Mouse (Mus musculus) brown adipose tissue, adult 24 weeks (tissue): Measurements from ENCODE around the gene Fasl. TPM values are rescaled to one million over a fixed set of nuclear protein-coding genes. Genes with fewer than 3 reads are reported as not detected.

Source experiments
- H3K27ac ChIP-seq: fragments of 200-500 bp; replicated peaks from 2 replicates; pipeline ENCODE4 v1.5.1; 2012; ENCODE audit warnings: low read depth, mild to moderate bottlenecking, low read length
- H3K4me1 ChIP-seq: fragments of 200-500 bp; 2 replicates; pipeline ENCODE4 v1.6.1; 2012; ENCODE audit warnings: low read length, mixed read lengths; ENCODE audit not compliant: control insufficient read depth, insufficient read depth, insufficient read length
- H3K4me3 ChIP-seq: fragments of 200-500 bp; 2 replicates; pipeline ENCODE4 v1.5.1; 2012; ENCODE audit warnings: low read depth, mild to moderate bottlenecking, low read length, moderate library complexity; ENCODE audit not compliant: insufficient read depth
- polyA plus RNA-seq: library from polyadenylated mRNA; stranded (reverse); fragments of >200 nt; gene quantifications from 2 replicates; pipeline ENCODE4 v1.2.4, GENCODE M21; 2012; ENCODE audit not compliant: missing spikeins, insufficient read depth, insufficient read length

Gene Fasl
- not detected in 2 replicates for polyA plus RNA-seq

DNA sequence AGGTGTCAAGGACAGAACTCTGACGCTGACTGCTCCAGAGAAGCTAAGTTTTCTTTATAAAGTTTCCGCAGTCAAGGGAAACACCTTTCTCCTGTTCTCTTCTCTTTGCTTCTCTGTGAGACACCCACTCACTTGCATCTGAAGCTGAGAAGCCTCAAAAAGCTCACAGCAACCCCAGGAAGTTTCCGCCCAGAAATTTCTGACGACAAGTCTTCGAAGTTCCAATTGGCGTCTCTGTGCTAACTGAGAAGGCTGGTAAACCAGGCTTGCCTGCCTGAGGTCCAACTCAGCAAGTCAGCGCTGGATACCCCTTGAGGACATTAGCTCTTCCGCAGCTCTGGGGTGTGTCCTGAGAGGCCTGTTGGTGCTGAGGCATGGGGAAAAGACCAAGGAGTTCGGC lies at the start of gene Fasl:
Gene Fasl (minus strand): TSS at position 157 of the 400 bp plus-strand sequence.
- Histone ChIP-seq H3K4me1 (no peaks in the 10 kb centered on the region), H3K27ac (no peak within 1 kb of the TSS), H3K4me3 (no peak within 1 kb of the TSS)

DNA sequence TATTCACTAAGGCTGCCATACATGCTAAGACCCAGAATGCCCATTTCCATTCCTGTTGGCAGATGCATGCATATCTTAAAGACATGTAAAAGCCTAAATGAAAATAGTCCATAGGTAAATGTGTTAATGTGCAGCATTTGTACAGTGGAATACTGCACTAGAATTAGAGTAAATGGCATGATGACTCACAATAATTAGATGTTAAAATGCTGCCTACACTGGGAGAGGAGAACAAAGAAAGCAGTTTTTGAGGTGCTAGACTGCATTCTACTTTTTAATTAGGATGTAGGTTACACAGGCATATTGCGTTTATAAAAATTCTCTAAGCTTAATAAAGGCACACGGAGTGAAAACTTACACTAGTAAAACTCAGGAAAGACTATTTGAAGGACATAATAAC lies 38.4 kb upstream of the Fasl start:
- Histone ChIP-seq H3K27ac (no peak overlapping the region), H3K4me3 (no peak overlapping the region), H3K4me1 (no peaks in the 10 kb centered on the region)

DNA sequence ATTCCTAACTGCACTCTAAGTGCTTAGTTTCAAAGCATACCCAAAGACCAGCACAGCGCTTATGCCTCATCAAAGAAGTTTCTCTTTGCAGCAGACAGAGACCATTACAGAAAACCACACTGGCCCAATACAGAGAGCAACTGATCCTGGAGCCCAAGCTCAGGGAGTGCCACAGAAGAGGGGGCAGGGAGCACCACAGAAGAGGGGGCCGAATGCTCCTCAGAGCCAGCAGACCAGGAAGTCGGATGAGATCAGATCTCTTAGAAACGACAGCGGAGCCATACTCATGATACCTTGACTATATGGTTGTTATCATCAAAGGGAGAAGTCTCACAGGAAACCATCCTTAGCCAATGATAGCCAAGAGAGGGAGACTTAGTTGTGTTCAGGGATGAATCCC lies 21.1 kb upstream of the Fasl start:
- H3K27ac ChIP-seq = no peak overlapping the region
- H3K4me1 ChIP-seq = no peaks in the 10 kb centered on the region
- no peak overlapping the region for H3K4me3 ChIP-seq

DNA sequence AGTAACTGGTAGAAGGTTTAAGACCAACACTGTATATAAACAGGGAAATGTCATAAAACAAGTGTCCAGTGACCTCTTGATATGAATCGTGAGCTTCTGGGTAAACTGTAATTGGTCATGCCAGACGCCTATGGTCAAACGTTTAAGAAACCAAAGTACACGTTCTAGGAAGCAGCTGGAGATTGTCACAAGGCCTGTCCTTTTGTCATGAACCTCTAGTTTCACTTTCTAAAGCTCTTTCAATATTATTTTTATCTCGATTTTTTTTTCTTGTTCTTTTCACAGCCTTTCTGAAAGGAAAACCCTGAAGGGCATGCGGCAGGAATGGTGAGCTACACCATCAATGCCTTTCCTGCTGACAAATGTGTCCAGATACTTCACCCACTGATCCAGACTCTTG lies 20.7 kb upstream of the Fasl start:
- H3K4me3 ChIP-seq = no peak overlapping the region
- H3K27ac ChIP-seq = no peak overlapping the region
- no peaks in the 10 kb centered on the region for H3K4me1 ChIP-seq

DNA sequence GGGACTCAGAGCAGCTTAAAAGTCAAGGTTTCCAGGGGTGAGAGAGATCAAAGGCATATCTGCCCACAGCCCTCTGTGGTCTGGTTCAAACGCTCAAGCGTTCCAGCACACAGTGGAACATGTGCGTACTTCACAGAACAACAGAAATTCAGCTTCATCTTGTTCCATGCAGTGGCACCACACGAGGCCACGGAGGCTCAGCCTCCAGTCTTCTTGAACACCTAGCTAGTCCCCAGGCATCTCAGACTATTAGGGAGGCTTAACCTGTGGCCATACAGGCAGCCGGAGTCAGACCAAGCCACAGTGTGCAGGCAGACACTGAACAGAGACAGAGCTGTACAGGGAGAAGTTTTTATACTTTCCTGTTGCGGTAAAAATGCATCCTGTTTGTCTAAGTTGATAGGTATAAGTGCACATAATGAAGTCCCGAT lies 16.3 kb upstream of the Fasl start:
- H3K4me1 ChIP-seq = no peaks in the 10 kb centered on the region
- no peak overlapping the region for H3K4me3 ChIP-seq
- no peak overlapping the region for H3K27ac ChIP-seq

DNA sequence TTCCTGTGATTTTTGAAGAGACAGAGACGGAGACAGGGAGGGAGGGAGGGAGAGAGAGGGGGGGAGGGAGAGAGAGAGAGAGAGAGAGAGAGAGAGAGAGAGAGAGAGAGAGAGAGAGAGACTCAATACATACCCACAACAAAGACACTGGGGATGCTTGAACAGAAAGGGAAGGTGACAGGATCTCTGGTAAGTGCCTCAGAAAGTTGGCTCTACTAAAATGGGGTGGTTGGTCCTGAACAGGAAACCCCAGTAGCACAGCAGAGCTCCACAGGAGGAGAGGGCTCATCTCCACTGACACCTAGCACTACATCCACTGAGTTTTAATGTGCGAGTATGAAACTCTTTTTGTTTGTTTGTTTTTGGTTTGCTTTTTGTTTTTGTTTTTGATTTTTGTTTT lies 13.0 kb upstream of the Fasl start:
- Histone ChIP-seq H3K4me1 (no peaks in the 10 kb centered on the region), H3K4me3 (no peak overlapping the region), H3K27ac (no peak overlapping the region)

DNA sequence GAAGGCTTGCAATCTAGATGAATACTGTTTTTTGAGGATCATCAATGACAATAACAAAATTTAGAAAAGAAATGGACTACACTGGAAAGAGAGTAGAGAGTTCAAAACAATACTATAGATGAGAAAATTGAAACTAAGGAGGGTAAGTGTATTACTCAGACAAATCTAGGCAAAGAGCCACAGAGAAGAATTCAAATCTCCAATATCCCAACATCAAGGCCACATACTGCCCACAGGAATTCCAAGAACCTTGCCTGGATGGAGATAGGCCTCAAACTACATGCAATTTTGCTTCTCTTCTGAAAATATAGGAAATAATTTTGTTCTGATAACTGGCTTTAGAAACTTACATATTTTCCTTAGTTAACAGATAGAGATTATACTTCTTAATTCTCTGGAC lies 12.0 kb upstream of the Fasl start:
- no peaks in the 10 kb centered on the region for H3K4me1 ChIP-seq
- no peak overlapping the region for H3K4me3 ChIP-seq
- H3K27ac ChIP-seq = no peak overlapping the region

DNA sequence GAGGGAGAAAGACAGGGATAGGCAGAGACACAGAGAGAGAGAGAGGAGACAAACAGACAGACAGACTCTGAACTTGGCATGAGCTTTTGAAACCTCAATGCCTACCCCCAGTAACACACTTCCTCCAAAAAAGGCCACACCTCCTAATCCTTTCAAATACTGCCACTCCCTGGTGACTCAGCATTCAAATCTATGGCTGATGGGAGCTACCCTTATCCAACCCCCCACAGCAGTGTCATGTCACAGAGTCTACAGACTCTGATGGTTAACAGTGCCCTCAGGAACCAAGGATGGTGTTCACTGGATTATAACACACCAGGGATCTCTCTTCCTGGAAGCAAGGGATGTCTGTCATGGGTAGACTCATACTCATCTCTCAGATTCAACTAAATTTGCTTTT lies 11.5 kb upstream of the Fasl start:
- H3K4me3 ChIP-seq = no peak overlapping the region
- H3K4me1 ChIP-seq = no peaks in the 10 kb centered on the region
- H3K27ac ChIP-seq = no peak overlapping the region

DNA sequence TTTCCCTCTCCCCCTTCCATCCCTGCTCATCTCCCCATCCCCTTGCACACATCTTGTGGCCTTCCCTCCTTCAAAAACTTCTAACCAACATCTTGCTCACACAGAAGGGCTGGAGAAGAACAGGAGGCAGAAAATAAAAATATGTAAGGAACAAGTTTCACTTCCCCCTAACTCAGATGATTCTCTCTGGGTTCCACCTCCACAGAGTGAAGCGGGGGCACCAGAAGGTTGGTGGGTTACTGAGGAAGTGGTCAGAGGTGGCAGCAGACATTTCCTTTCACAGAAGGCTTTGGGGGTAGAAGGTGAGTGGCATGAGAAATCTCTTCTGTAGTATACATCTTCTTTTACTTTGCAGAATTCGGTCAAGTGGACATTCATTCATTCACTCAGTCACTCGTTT lies 10.6 kb upstream of the Fasl start:
- no peaks in the 10 kb centered on the region for H3K4me1 ChIP-seq
- no peak overlapping the region for H3K4me3 ChIP-seq
- H3K27ac ChIP-seq = no peak overlapping the region

DNA sequence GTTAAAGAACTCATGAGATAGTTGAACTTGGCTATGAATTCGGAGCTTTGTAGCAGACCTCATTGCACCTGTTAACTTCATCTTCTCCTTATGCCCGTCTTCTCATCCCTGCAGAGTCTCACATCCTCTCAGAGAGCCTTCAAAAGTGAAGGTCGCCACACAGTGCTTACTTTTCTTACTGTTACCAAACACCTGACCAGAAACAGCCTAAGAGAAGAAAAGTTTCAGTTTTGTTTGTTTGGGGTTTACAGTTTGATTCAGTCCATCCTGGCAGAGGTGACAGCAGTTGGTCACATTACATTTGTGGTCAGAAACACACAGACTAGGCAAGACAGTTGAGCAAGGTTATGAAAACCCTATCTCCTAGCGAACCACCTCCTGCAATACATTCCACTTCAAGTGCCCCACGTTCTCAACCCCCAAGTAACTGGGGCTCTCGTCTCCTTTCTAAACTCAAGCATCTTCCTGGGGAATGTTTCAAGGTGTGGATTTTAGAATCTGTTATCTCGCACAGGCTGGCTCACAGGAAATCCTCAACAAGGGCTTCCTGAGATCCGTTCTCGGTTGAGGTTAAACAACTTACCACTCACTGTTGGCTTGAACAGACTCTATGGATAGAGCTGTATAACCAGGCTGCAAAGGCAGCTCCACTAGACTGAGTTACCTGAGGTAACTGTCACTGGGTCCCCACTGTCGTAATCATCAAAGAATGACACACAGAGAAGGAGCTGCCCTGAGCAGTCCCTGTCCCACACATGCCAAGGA lies 6.3 kb upstream of the Fasl start:
- Histone ChIP-seq H3K4me1 (no peaks in the 10 kb centered on the region), H3K27ac (no peak overlapping the region), H3K4me3 (no peak overlapping the region)

DNA sequence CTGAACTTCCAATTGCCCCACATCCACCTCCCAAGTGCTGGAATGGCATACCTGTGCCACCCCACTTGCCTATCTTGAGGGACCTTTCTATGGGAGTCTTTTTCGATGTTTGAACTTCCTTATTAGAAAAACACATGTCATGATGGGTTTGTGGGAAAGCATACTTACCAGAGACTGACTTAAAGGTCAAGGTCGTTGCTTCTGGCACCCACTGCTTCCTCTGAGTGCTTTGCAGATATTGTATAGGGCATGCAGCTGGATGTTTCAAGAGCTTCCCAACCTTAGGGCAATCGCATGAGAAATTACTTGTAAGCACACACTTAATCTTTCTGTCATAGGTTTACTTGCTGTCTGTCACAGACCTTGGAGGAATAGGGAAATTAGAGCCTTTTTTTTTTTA lies 5.0 kb upstream of the Fasl start:
- no peak overlapping the region for H3K27ac ChIP-seq
- no peaks in the 10 kb centered on the region for H3K4me1 ChIP-seq
- H3K4me3 ChIP-seq = no peak overlapping the region

DNA sequence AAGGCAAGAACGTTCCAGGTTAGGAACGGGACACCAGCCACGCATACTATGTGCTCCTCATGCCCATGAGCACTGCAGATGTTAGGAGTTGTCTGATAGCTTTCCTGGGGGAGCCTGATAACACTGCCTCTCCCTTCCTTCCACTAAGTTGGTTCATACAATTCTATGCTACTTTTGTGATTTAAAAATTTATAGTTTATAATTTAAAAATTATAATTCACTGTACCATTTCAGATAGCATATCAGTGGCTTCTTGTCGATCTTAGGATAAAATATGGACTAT lies 4.3 kb upstream of the Fasl start:
- no peaks in the 10 kb centered on the region for H3K4me1 ChIP-seq
- H3K4me3 ChIP-seq = no peak overlapping the region
- no peak overlapping the region for H3K27ac ChIP-seq

DNA sequence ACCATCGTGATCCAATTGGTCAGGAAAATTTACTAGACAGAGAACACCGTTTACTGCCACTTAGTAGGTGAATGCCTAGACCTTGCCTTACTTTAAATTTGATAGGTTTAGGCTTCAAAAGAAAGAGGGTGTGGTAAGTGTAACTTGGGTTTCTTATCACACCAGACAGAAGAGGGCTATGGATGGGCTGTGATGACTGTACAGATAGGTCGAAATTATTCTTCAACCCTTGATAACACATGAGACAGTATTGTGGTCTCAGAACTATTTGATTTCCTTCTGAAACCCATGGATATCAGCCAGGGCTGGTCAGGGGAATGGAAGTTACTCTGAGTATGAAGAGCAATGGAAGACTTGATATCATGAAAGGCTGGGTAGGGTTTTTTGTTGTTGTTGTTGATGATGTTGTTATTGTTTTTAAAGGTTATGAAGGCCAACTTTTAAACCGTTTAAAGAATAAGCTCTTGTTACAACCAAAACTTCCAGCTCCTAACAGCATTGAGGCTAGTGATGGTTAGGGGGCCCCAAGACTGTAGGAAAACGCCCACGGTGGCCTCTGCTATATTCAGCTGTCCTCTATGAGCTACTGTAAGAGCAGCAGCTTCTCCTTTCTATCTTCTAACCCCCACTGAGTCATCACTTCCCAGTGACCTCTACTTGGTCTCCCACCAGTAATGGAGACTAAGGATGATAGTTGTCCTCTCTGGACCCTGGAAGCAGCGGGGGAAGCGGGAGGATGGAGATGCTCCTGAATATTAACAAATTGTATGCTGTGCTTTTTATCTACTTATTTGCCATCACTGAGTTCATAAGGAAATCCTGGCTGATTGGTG lies 3.8 kb upstream of the Fasl start:
- H3K4me1 ChIP-seq = no peaks in the 10 kb centered on the region
- no peak overlapping the region for H3K27ac ChIP-seq
- no peak overlapping the region for H3K4me3 ChIP-seq

DNA sequence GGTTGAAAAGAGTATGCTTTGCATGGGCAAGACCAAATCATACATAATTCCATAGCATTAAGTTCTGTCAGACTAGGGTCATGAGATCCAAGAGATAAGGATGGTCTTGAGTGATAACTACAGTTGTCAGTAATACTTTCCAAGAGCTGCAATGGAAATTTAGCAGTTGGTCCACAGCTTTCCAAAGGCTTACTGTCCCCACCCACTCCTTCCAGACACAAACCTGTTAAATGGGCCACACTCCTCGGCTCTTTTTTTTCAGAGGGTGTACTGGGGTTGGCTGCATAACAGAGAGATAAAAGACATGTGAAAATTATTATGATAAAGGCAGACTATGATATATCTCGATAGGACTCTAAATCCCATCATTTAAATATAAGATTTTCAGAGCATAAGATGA lies 5.6 kb downstream of the Fasl start:
- Histone ChIP-seq H3K27ac (no peak overlapping the region), H3K4me3 (no peak overlapping the region), H3K4me1 (no peaks in the 10 kb centered on the region)

DNA sequence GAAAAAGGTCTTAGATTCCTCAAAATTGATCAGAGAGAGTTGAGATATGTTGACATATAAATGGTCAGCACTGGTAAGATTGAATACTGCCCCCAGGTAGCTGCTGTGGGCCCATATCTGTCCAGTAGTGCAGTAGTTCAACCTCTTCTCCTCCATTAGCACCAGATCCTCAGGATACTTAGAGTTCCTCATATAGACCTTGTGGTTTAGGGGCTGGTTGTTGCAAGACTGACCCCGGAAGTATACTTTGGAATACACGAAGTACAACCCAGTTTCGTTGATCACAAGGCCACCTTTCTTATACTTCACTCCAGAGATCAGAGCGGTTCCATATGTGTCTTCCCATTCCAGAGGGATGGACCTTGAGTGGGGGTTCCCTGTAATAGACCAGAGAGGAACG lies 6.7 kb downstream of the Fasl start:
- no peak overlapping the region for H3K27ac ChIP-seq
- no peak overlapping the region for H3K4me3 ChIP-seq
- H3K4me1 ChIP-seq = no peaks in the 10 kb centered on the region

DNA sequence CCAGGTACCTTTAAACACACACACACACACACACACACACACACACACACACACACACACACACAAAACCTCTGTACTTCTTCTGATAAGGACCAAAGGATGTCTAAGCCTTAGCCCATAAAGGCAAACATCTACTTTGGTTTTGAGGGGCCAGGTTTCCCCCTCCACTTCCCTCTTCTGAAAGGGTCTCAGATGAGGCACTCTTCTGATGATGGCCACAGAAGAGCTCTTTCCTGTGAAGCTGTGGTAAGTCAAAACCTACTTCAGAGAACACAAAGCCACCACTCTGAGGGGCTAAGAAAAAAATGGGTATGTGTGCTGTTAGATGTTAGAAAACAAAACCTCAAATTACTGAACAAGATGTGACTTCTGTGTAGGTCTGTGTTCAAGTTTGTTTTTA lies 9.2 kb downstream of the Fasl start:
- H3K4me3 ChIP-seq = no peak overlapping the region
- no peak overlapping the region for H3K27ac ChIP-seq
- H3K4me1 ChIP-seq = no peaks in the 10 kb centered on the region
